Mouse (Mus musculus) myocyte (in vitro differentiated cells): ENCODE data around the gene Sri. TPM values are rescaled to one million over a fixed set of nuclear protein-coding genes. Genes with fewer than 3 reads are reported as not detected.

Experiments
- H3K27me3 ChIP-seq: one replicate; pipeline ENCODE4 v1.6.1; 2011; ENCODE audit not compliant: control insufficient read depth, insufficient read depth, insufficient read length
- H3K36me3 ChIP-seq: one replicate; pipeline ENCODE4 v1.6.1; 2011; ENCODE audit not compliant: control insufficient read depth, insufficient read depth
- H3K4me2 ChIP-seq: one replicate; pipeline ENCODE4 v1.6.1; 2011; ENCODE audit warnings: low read depth, control low read depth
- H3K4me3 ChIP-seq: one replicate; pipeline ENCODE4 v1.5.1; 2011; ENCODE audit warnings: mild to moderate bottlenecking, control low read depth, moderate library complexity
- H3K79me2 ChIP-seq: one replicate; pipeline ENCODE4 v1.6.1; 2011; ENCODE audit not compliant: control insufficient read depth, insufficient read depth
- H3ac ChIP-seq: one replicate; pipeline ENCODE4 v1.6.1; 2011; ENCODE audit not compliant: control insufficient read depth, insufficient read length
- CEBPB ChIP-seq: IDR thresholded peaks from 2 replicates; pipeline ENCODE4 v1.6.1; 2011; ENCODE audit warnings: mild to moderate bottlenecking, moderate library complexity; ENCODE audit not compliant: poor library complexity, insufficient read depth, severe bottlenecking
- E2F4 ChIP-seq: IDR thresholded peaks from one replicate; pipeline ENCODE4 v1.6.1; 2011; ENCODE audit warnings: mild to moderate bottlenecking, control low read depth, moderate library complexity; ENCODE audit not compliant: insufficient read depth
- MAX ChIP-seq: IDR thresholded peaks from one replicate; pipeline ENCODE4 v1.6.1; 2011; ENCODE audit warnings: low read depth, mild to moderate bottlenecking, control low read depth
- MYOD1 ChIP-seq, 3 experiments: IDR thresholded peaks; one replicate each; pipeline ENCODE4 v1.6.1; 2011; ENCODE audit warnings: control low read depth in 2 of 3, low read depth in 2 of 3, mild to moderate bottlenecking in 2 of 3, moderate library complexity in 1 of 3; ENCODE audit not compliant: insufficient read length in 2 of 3, control insufficient read depth in 1 of 3
- MYOG ChIP-seq, 3 experiments: IDR thresholded peaks; one replicate each; pipeline ENCODE4 v1.6.1; 2011; ENCODE audit warnings: control low read depth in 2 of 3, low read depth in 2 of 3, mild to moderate bottlenecking in 2 of 3; ENCODE audit not compliant: insufficient read length in 2 of 3, control insufficient read depth in 1 of 3, insufficient read depth in 1 of 3
- POLR2A ChIP-seq: IDR thresholded peaks from one replicate; pipeline ENCODE4 v1.6.1; 2011; ENCODE audit warnings: low read depth, mild to moderate bottlenecking, control low read depth, moderate library complexity; ENCODE audit not compliant: insufficient read length
- POLR2AphosphoS2 ChIP-seq: IDR thresholded peaks from one replicate; pipeline ENCODE4 v1.6.1; 2011; ENCODE audit warnings: low read depth, control low read depth; ENCODE audit not compliant: insufficient read length
- REST ChIP-seq: IDR thresholded peaks from one replicate; pipeline ENCODE4 v1.6.1; 2011; ENCODE audit warnings: mild to moderate bottlenecking, control low read depth, moderate library complexity; ENCODE audit not compliant: insufficient read depth, insufficient read length
- SRF ChIP-seq: IDR thresholded peaks from one replicate; pipeline ENCODE4 v1.6.1; 2011; ENCODE audit warnings: low read depth; ENCODE audit not compliant: control insufficient read depth, insufficient read length
- TCF12 ChIP-seq: IDR thresholded peaks from one replicate; pipeline ENCODE4 v1.6.1; 2011; ENCODE audit warnings: mild to moderate bottlenecking, control low read depth; ENCODE audit not compliant: poor library complexity, insufficient read depth, severe bottlenecking
- TCF3 ChIP-seq: IDR thresholded peaks from one replicate; pipeline ENCODE4 v1.6.1; 2011; ENCODE audit warnings: low read depth, control low read depth; ENCODE audit not compliant: insufficient read length
- USF1 ChIP-seq: IDR thresholded peaks from one replicate; pipeline ENCODE4 v1.6.1; 2011; ENCODE audit warnings: low read depth, mild to moderate bottlenecking, control low read depth, moderate library complexity
- polyA plus RNA-seq: library from polyadenylated mRNA; unstranded; fragments of >200 nt; fragmentation: generic; extraction: Trizol; gene quantifications from one replicate; pipeline ENCODE4 v1.2.1, GENCODE M21; 2012; ENCODE audit warnings: missing spikeins

Gene Sri
- polyA plus RNA-seq, 1 experiment, result 110 TPM

DNA sequence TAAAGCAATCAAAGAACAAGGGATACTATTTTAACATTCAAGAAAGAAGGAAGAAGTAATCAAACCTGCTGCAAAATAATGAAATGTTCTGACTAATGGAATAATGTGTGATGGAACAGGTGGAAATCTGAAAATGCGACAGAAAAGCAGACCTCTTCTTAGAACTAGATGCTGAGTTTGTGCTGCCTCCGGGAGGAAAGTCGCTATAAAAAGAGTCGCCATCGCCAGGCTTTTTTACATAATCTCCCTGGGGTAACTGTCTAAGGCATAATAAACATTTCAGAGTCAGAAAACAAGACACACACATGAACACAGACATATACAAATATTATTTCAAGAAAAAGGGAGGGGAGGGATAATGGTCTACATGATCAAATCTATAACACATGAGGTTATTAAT is 49.0 kb downstream of the Sri start:
- TF ChIP-seq POLR2AphosphoS2 (no peak), MAX (no peak), CEBPB (no peak), E2F4 (no peak), TCF12 (no peak), POLR2A (no peak), TCF3 (no peak), USF1 (no peak)
- Histone ChIP-seq H3K79me2 (no peaks in the 10 kb centered on the region), H3ac (no peak overlapping the region), H3K36me3 (no peaks in the 10 kb centered on the region), H3K4me2 (no peak overlapping the region), H3K4me3 (no peak overlapping the region), H3K27me3 (peaks cover 6% of the 10 kb centered on the region)

DNA sequence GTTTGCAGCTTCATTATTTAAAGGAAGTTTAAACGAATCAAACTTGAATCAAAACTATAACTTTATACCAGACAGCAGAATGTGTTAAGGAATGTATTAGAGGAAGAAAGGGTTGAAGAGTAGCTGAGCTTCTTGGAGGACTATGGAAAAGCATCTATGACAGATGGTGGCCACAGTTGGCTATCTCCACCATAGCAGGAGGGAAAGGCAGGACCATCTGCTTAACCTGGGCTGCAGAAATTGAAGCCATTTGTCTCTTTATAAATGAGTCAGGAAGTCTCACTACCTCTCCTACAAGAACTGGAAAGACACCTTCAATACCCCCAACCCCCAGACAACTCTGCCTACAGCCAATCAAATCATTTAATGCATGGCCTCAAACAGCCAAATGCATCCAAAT is 49.8 kb downstream of the Sri start:
- Histone ChIP-seq H3K36me3 (no peaks in the 10 kb centered on the region), H3K4me3 (no peak overlapping the region), H3K79me2 (no peaks in the 10 kb centered on the region), H3K27me3 (peaks cover 6% of the 10 kb centered on the region), H3K4me2 (no peak overlapping the region), H3ac (no peak overlapping the region)
- TF ChIP-seq MAX, result no peak
- no peak for TF ChIP-seq MYOG (IDR thresholded peaks at IDR 0.05; ENCODE audit: control insufficient read depth in 1 of 3, insufficient read depth in 1 of 3, insufficient read length in 2 of 3, low read depth in 2 of 3)
- TF ChIP-seq TCF3, result no peak

DNA sequence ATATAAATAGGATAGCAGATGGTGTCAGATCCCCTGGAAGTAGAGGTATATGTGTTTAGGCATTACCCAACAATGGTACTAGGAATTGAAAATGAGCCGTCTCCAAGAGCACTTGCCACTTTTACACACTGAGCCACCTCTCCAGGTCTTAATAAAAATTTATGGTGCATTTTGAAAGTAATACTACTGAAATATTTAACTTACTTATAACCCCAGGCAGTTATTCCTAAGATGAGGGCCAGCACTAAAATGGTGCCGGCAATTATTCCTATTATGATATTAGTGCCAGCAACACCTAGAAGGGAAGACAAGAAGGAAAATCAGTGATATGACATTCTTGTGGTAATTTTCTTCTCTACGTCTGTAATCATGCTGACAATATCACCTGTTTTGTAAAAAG is 65.8 kb downstream of the Sri start:
- no peaks in the 10 kb centered on the region for H3K36me3 ChIP-seq
- TF ChIP-seq POLR2AphosphoS2 (no peak), E2F4 (no peak), REST (no peak), USF1 (no peak), TCF12 (no peak), POLR2A (no peak), MYOG (IDR thresholded peaks at IDR 0.05; ENCODE audit: control insufficient read depth in 1 of 3, insufficient read depth in 1 of 3, insufficient read length in 2 of 3, low read depth in 2 of 3) (no peak), MAX (no peak), SRF (no peak), TCF3 (no peak), CEBPB (no peak), MYOD1 (IDR thresholded peaks at IDR 0.05; ENCODE audit: control insufficient read depth in 1 of 3, insufficient read length in 2 of 3, low read depth in 2 of 3) (no peak)
- no peak overlapping the region for H3K4me2 ChIP-seq
- no peaks in the 10 kb centered on the region for H3K79me2 ChIP-seq
- no peak overlapping the region for H3K4me3 ChIP-seq
- no peak overlapping the region for H3ac ChIP-seq
- no peaks in the 10 kb centered on the region for H3K27me3 ChIP-seq

DNA sequence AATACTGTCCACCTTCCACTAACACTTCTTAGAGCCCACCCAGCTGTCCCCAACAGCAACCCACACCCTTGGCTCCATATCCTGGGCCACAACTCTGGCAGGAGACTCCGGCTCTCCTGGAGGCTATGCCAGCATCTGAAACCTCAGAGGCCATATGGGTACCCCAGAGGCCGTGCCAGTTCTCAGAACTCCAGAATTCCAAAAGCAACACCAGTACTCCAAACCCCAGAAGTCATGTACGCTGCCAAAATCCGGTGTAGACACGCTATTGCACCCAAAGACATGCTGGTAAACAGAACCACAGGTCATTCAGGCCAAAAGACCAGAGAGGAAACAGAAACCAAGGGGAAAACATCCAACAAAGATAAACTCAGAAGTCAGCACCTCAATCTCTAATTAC is 66.4 kb downstream of the Sri start:
- Histone ChIP-seq H3K27me3 (no peaks in the 10 kb centered on the region), H3K36me3 (no peaks in the 10 kb centered on the region), H3K4me3 (no peak overlapping the region), H3K4me2 (no peak overlapping the region), H3ac (no peak overlapping the region), H3K79me2 (no peaks in the 10 kb centered on the region)
- TF ChIP-seq MYOD1 (IDR thresholded peaks at IDR 0.05; ENCODE audit: control insufficient read depth in 1 of 3, insufficient read length in 2 of 3, low read depth in 2 of 3), result no peak
- no peak for TF ChIP-seq REST
- TF ChIP-seq SRF, result no peak
- TF ChIP-seq POLR2A, result no peak
- no peak for TF ChIP-seq POLR2AphosphoS2
- no peak for TF ChIP-seq USF1
- no peak for TF ChIP-seq TCF3
- TF ChIP-seq TCF12, result no peak
- TF ChIP-seq MYOG (IDR thresholded peaks at IDR 0.05; ENCODE audit: control insufficient read depth in 1 of 3, insufficient read depth in 1 of 3, insufficient read length in 2 of 3, low read depth in 2 of 3), result no peak
- no peak for TF ChIP-seq MAX
- no peak for TF ChIP-seq E2F4
- TF ChIP-seq CEBPB, result no peak

DNA sequence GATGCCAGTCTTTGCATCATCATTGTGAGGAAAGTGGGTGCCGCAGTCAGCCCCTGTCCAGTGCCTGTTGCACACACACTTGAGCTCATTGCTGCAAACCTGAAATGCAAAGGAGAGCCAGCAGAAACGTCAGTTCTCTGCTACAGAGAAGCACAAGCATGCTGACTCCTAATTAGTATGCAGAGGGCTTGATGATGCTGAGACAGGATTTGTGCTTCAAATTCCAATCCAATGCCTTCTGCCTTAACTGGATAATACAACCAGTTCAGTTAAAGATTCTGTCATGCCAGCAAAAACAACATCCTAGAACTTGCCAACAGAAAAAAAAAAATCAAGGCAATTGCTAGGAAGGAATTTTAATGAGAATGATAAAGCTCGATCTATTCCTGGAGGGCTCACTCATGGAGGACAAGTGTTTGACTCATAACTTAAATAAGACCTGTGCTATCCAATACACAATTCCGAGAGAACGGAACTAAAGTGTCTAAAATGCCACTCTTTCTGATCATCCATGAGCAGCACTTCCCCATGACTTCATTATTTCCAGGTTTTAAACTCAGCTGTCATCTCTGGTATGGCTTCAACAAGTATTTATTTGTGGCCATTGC is 70.8 kb downstream of the Sri start:
- H3ac ChIP-seq, result no peak overlapping the region
- H3K27me3 ChIP-seq, result no peaks in the 10 kb centered on the region
- TF ChIP-seq MAX (no peak), E2F4 (no peak), TCF3 (no peak), MYOG (IDR thresholded peaks at IDR 0.05; ENCODE audit: control insufficient read depth in 1 of 3, insufficient read depth in 1 of 3, insufficient read length in 2 of 3, low read depth in 2 of 3) (no peak), POLR2AphosphoS2 (no peak), MYOD1 (IDR thresholded peaks at IDR 0.05; ENCODE audit: control insufficient read depth in 1 of 3, insufficient read length in 2 of 3, low read depth in 2 of 3) (no peak)
- no peak overlapping the region for H3K4me3 ChIP-seq
- H3K4me2 ChIP-seq, result no peak overlapping the region
- H3K36me3 ChIP-seq, result no peaks in the 10 kb centered on the region
- H3K79me2 ChIP-seq, result no peaks in the 10 kb centered on the region

Other genes starting within 250 kb of the Sri start
- gene Steap4, start 85.6 kb upstream of the Sri start, polyA plus RNA-seq, result not detected